Comparison of ENCODE assay signal across 10 mouse cellular contexts in genomic region chr13:93787647-93788046, GRCm38 (mm10). TPM values are rescaled to one million over a fixed set of nuclear protein-coding genes. Genes with fewer than 3 reads are reported as not detected.
DNase-seq lines count a peak whose midpoint lies in the region; ATAC-seq and TF ChIP-seq lines count a peak whose summit lies in the region.
"Had no signal": no experiment of that assay in that cellular context is flagged by ENCODE, and none has a peak within 500 bp of the region (broad histone marks: within the 10 kb centered on the region; RNA-seq: fewer than 3 reads in every experiment).

No protein-coding gene starts in this region.

- TF ChIP-seq POLR2A in brain, embryonic 14.5 days (IDR thresholded peaks at IDR 0.05; ENCODE audit: borderline replicate concordance, extremely low read depth, insufficient read depth, insufficient read length, poor library complexity, severe bottlenecking): no peak

- 53% methylated on average over 8 of the region's 8 CpGs for WGBS in forebrain, embryonic 14.5 days
- WGBS in forebrain, embryonic 11.5 days: 86% methylated on average over 8 of the region's 8 CpGs

- H3K27me3 ChIP-seq in forebrain, embryonic 14.5 days (replicated peaks; ENCODE audit: control insufficient read depth, insufficient read depth, low read length): no peaks in the 10 kb centered on the region
- H3K27me3 ChIP-seq in forebrain, embryonic 11.5 days (ENCODE audit: control insufficient read depth, insufficient read depth, low read length): no peaks in the 10 kb centered on the region
- H3K27me3 ChIP-seq: lung, embryonic 15.5 days had no signal

- H3K4me1 ChIP-seq in forebrain, embryonic 14.5 days (ENCODE audit: control insufficient read depth, insufficient read depth, low read length): 0 out of 2 replicates have a peak, but pooled peaks cover 3% of the 10 kb centered on the region
- H3K4me1 ChIP-seq in forebrain, embryonic 11.5 days (replicated peaks; ENCODE audit: control insufficient read depth, insufficient read depth, low read length): no peaks in the 10 kb centered on the region

- no peaks in the 10 kb centered on the region for H3K9me3 ChIP-seq in forebrain, embryonic 14.5 days (replicated peaks; ENCODE audit: control insufficient read depth, low read length)
- no peaks in the 10 kb centered on the region for H3K9me3 ChIP-seq in forebrain, embryonic 11.5 days (ENCODE audit: control insufficient read depth, low read length)
- H3K9me3 ChIP-seq: lung, embryonic 15.5 days had no signal

- H3K4me2 ChIP-seq in forebrain, embryonic 14.5 days (ENCODE audit: low read length): no peak overlapping the region
- no peak overlapping the region for H3K4me2 ChIP-seq in forebrain, embryonic 11.5 days (ENCODE audit: low read depth, low read length, severe bottlenecking)
- H3K4me2 ChIP-seq: lung, embryonic 15.5 days had no signal

- TF ChIP-seq CTCF in brain, embryonic 14.5 days (IDR thresholded peaks at IDR 0.05; ENCODE audit: borderline replicate concordance, extremely low read depth, insufficient read depth, insufficient read length): no peak

- ATAC-seq in forebrain, embryonic 14.5 days: peak; percentile 72; the same call in 1 of the 2 replicates
- ATAC-seq in forebrain, embryonic 11.5 days (replicated peaks; ENCODE audit: low FRiP score): no peak
- ATAC-seq: inflammation-experienced regulatory T-cells, adult 6 months had no signal

- no peak overlapping the region for H3K4me3 ChIP-seq in forebrain, embryonic 14.5 days (ENCODE audit: low read depth, low read length)
- no peak overlapping the region for H3K4me3 ChIP-seq in forebrain, embryonic 11.5 days (ENCODE audit: low read depth, low read length)
- H3K4me3 ChIP-seq: lung, embryonic 15.5 days had no signal

- H3K27ac ChIP-seq in forebrain, embryonic 14.5 days (ENCODE audit: low read depth, low read length): no peak overlapping the region
- H3K27ac ChIP-seq in forebrain, embryonic 11.5 days (ENCODE audit: low read depth, low read length): no peak overlapping the region
- H3K27ac ChIP-seq: lung, embryonic 15.5 days had no signal

- DNase-seq in forebrain, embryonic 14.5 days (ENCODE audit: low spot score): peak; percentile 77
- no peak for DNase-seq in forebrain, embryonic 11.5 days (ENCODE audit: low spot score)
- DNase-seq in left cerebral cortex, postnatal 4 days: peak; percentile 81
- no peak for DNase-seq in left cerebral cortex, postnatal 25 days (ENCODE audit: low spot score in 2 of 2)
- DNase-seq in brain, embryonic 14.5 days (ENCODE audit: low read depth): peak; percentile 75
- DNase-seq in layer of hippocampus, adult 18-20 months (ENCODE audit: low spot score in 2 of 2): peak; percentile 49 to 81
- DNase-seq in frontal cortex, postnatal 10 days (ENCODE audit: low spot score in 2 of 2): no peak
- no peak for DNase-seq in natural killer cell, adult 2 months (ENCODE audit: low spot score in 2 of 2)

- H3K36me3 ChIP-seq in forebrain, embryonic 14.5 days (ENCODE audit: control insufficient read depth, insufficient read depth, low read length): no peaks in the 10 kb centered on the region
- no peaks in the 10 kb centered on the region for H3K36me3 ChIP-seq in forebrain, embryonic 11.5 days (ENCODE audit: control insufficient read depth, insufficient read depth, low read length)
- H3K36me3 ChIP-seq: lung, embryonic 15.5 days had no signal

- no peak overlapping the region for H3K9ac ChIP-seq in forebrain, embryonic 14.5 days (ENCODE audit: low read length)
- H3K9ac ChIP-seq in forebrain, embryonic 11.5 days (ENCODE audit: low read length): no peak overlapping the region
- H3K9ac ChIP-seq: lung, embryonic 15.5 days had no signal

- intact Hi-C loops in left cerebral cortex, postnatal 4 days (cut with DNase I): no loop called here
- intact Hi-C loops in left cerebral cortex, postnatal 25 days (cut with DNase I): no loop called here

RNA-seq across cellular contexts. Expression of gene Arsb, which starts 16.2 kb away (rescaled TPM):
- 10.0 and 12.2 TPM in 2 replicates for polyA plus RNA-seq in forebrain, embryonic 14.5 days (2014; fragmentation: Nextera tagmentation; extraction: Ambion mirVana)
- polyA plus RNA-seq in forebrain, embryonic 11.5 days (2014; fragmentation: Nextera tagmentation; extraction: Ambion mirVana): 6.8 and 8.3 TPM in 2 replicates
- 10 to 100 TPM; 31.7 to 34.8 TPM for total RNA-seq in left cerebral cortex, postnatal 4 days (2021)
- 10 to 100 TPM; 83.3 to 84.2 TPM for total RNA-seq in left cerebral cortex, postnatal 25 days (2021)
- polyA plus RNA-seq in brain, embryonic 14.5 days (2012; rRNA removed): 18.5 and 19.5 TPM in 2 replicates
- 10 to 100 TPM; 80.5 to 90.3 TPM for total RNA-seq in layer of hippocampus, adult 18-20 months (2021)

Comparison
In these comparisons a context has a peak if more than half of its experiments do, and no peak if none do; other contexts are left out.
1. DNase-seq: peak in forebrain, embryonic 14.5 days (single experiment), left cerebral cortex, postnatal 4 days (single experiment), brain, embryonic 14.5 days (single experiment) and layer of hippocampus, adult 18-20 months (2 of 2); none in forebrain, embryonic 11.5 days (single experiment), left cerebral cortex, postnatal 25 days (0 of 2), frontal cortex, postnatal 10 days (0 of 2) and natural killer cell, adult 2 months (0 of 2).